Mouse (Mus musculus): Measurements from ENCODE around the gene 9130230L23Rik. TPM values are rescaled to one million over a fixed set of nuclear protein-coding genes. Genes with fewer than 3 reads are reported as not detected.

Gene 9130230L23Rik
- not detected in 2 replicates for total RNA-seq (2012; rRNA removed)
- under 1 TPM in 1 of 2 experiments, not detected in 1; 0.22 TPM for polyA plus RNA-seq (2012; ENCODE audit: insufficient read depth in 1 of 2, insufficient read length in 2 of 2, low read depth in 1 of 2, low replicate concordance in 2 of 2, missing spikeins in 1 of 2)

GRCm38 (mm10) chr5:66004134-66004925, at the start of gene 9130230L23Rik:
Gene 9130230L23Rik (minus strand): TSS chr5:66004285.
- Histone ChIP-seq H3K4me1 (ENCODE audit: control insufficient read depth in 1 of 2, insufficient read depth in 2 of 2, low read length in 2 of 2) (no peaks in the 10 kb centered on the region), H3K27me3 (ENCODE audit: control insufficient read depth in 1 of 2, insufficient read depth in 2 of 2, low read length in 2 of 2) (no peaks in the 10 kb centered on the region; a peak in 1 of 4 replicates), H3K4me3 (ENCODE audit: control insufficient read depth in 1 of 2, insufficient read depth in 1 of 2, low read depth in 2 of 2, low read length in 2 of 2) (no peak within 1 kb of the TSS), H3K79me2 (ENCODE audit: control insufficient read depth, insufficient read depth, low read length, poor library complexity) (no peaks in the 10 kb centered on the region), H3K9ac (ENCODE audit: control insufficient read depth, low read depth, low read length, poor library complexity, severe bottlenecking) (no peak within 1 kb of the TSS), H3K27ac (ENCODE audit: control insufficient read depth, low read depth, low read length) (no peak within 1 kb of the TSS), H3K9me3 (replicated peaks; ENCODE audit: insufficient read depth, low read length) (no peaks in the 10 kb centered on the region), H3K36me3 (ENCODE audit: control insufficient read depth in 1 of 2, insufficient read depth in 2 of 2, low read length in 2 of 2) (no peaks in the 10 kb centered on the region)
- DNase-seq (ENCODE audit: low read depth, low spot score) = no peak
- TF ChIP-seq MAZ (IDR thresholded peaks at IDR 0.05; ENCODE audit: low read depth, low read length) = no peak
- TF ChIP-seq NRF1 (IDR thresholded peaks at IDR 0.05; ENCODE audit: insufficient read depth, low read depth, low read length, poor library complexity, severe bottlenecking) = no peak

DNA sequence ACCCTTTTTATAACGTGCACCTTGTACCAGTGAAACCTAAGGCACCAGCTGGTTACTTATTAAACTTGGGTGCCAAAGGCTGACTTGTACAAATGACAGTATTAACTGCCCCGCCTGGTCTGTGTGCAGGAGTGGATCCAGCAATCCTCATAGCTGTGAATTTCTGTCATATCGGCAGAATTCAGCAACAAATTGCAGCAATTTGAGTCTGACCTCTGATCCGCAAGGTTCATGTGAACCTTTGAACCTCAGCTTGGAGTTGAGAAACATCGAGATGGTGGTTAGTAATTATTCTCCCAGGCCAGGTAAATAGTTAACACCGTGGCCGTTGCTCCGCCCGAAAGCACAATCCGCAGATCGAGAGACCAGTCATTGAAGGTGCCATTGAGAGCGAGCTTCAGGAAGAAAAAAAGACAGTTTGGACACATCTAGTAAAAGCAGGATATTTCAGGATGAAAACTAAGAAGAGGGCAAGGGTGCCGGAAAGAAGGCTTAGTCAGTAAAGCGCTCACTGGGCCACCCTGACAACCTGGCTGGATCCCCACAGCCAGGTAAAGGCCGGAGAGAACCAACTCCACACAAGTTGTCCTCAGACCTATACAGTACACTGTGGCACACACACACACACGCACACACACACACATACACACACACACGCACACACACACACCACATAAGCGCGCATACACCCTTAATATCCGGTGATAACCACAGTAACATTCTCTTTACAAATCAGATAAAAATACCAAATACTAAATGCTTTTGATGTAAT, 48.9 kb upstream of the 9130230L23Rik start:
- DNase-seq (ENCODE audit: low read depth, low spot score) = no peak
- H3K4me3 ChIP-seq (ENCODE audit: control insufficient read depth in 1 of 2, insufficient read depth in 1 of 2, low read depth in 2 of 2, low read length in 2 of 2) = no peak overlapping the region
- H3K9ac ChIP-seq (ENCODE audit: control insufficient read depth, low read depth, low read length, poor library complexity, severe bottlenecking) = no peak overlapping the region
- TF ChIP-seq EP300 (IDR thresholded peaks at IDR 0.05; ENCODE audit: low read depth in 1 of 2, low read length in 2 of 2) = no peak
- TF ChIP-seq POLR2A (IDR thresholded peaks at IDR 0.05; ENCODE audit: control insufficient read depth in 1 of 2, insufficient read depth in 1 of 2, low read depth in 1 of 2, low read length in 2 of 2, poor library complexity in 1 of 2) = no peak
- no peak for TF ChIP-seq CHD2 (IDR thresholded peaks at IDR 0.05; ENCODE audit: low read length)
- no peak for TF ChIP-seq TAL1 (IDR thresholded peaks at IDR 0.05; ENCODE audit: low read length)
- no peak for TF ChIP-seq TBP (IDR thresholded peaks at IDR 0.05; ENCODE audit: low read depth, low read length)
- TF ChIP-seq NELFE (IDR thresholded peaks at IDR 0.05; ENCODE audit: low read depth, low read length) = no peak
- H3K4me1 ChIP-seq (ENCODE audit: control insufficient read depth in 1 of 2, insufficient read depth in 2 of 2, low read length in 2 of 2) = no peaks in the 10 kb centered on the region
- no peaks in the 10 kb centered on the region for H3K79me2 ChIP-seq (ENCODE audit: control insufficient read depth, insufficient read depth, low read length, poor library complexity)
- H3K27ac ChIP-seq (ENCODE audit: control insufficient read depth, low read depth, low read length) = no peak overlapping the region
- H3K27me3 ChIP-seq (ENCODE audit: control insufficient read depth in 1 of 2, insufficient read depth in 2 of 2, low read length in 2 of 2) = no peaks in the 10 kb centered on the region; a peak in 1 of 4 replicates
- no peaks in the 10 kb centered on the region for H3K9me3 ChIP-seq (replicated peaks; ENCODE audit: insufficient read depth, low read length)
- no peaks in the 10 kb centered on the region for H3K36me3 ChIP-seq (ENCODE audit: control insufficient read depth in 1 of 2, insufficient read depth in 2 of 2, low read length in 2 of 2)

DNA sequence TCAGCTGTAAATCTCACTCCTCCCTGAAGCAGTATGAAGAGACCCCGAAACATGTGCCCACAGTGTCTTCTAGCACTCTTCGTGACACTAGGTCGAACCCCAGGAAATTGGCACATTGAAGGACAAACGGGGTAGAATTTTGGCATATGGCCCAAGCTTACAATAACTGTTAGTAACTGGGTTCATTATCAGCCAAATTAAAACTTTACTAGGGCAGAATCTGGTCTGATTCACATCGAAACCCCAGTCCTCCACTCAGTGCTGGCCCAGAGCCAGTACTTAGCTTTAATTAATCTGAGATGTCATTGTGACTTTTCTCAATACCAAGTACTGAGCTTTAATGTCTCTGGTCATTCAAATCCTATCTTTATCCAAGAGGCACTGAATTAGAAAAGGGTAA, 46.8 kb upstream of the 9130230L23Rik start:
- TF ChIP-seq BHLHE40 (IDR thresholded peaks at IDR 0.05; ENCODE audit: borderline replicate concordance, low read depth, low read length) (no peak), HCFC1 (IDR thresholded peaks at IDR 0.05; ENCODE audit: low read depth, low read length) (no peak), GATA1 (IDR thresholded peaks at IDR 0.05; ENCODE audit: low read depth, low read length) (no peak), MYB (IDR thresholded peaks at IDR 0.05; ENCODE audit: low read depth, low read length) (no peak), RCOR1 (IDR thresholded peaks at IDR 0.05; ENCODE audit: low read depth, low read length) (no peak), EP300 (IDR thresholded peaks at IDR 0.05; ENCODE audit: low read depth in 1 of 2, low read length in 2 of 2) (no peak), ETS1 (IDR thresholded peaks at IDR 0.05; ENCODE audit: low read depth, low read length) (no peak), SIN3A (IDR thresholded peaks at IDR 0.05; ENCODE audit: low read length) (no peak)
- H3K4me3 ChIP-seq (ENCODE audit: control insufficient read depth in 1 of 2, insufficient read depth in 1 of 2, low read depth in 2 of 2, low read length in 2 of 2) = no peak overlapping the region
- no peak overlapping the region for H3K9ac ChIP-seq (ENCODE audit: control insufficient read depth, low read depth, low read length, poor library complexity, severe bottlenecking)
- no peaks in the 10 kb centered on the region for H3K79me2 ChIP-seq (ENCODE audit: control insufficient read depth, insufficient read depth, low read length, poor library complexity)
- no peaks in the 10 kb centered on the region for H3K9me3 ChIP-seq (replicated peaks; ENCODE audit: insufficient read depth, low read length)
- no peaks in the 10 kb centered on the region for H3K4me1 ChIP-seq (ENCODE audit: control insufficient read depth in 1 of 2, insufficient read depth in 2 of 2, low read length in 2 of 2)
- no peaks in the 10 kb centered on the region; a peak in 1 of 4 replicates for H3K27me3 ChIP-seq (ENCODE audit: control insufficient read depth in 1 of 2, insufficient read depth in 2 of 2, low read length in 2 of 2)
- H3K36me3 ChIP-seq (ENCODE audit: control insufficient read depth in 1 of 2, insufficient read depth in 2 of 2, low read length in 2 of 2) = no peaks in the 10 kb centered on the region
- DNase-seq (ENCODE audit: low read depth, low spot score) = no peak
- H3K27ac ChIP-seq (ENCODE audit: control insufficient read depth, low read depth, low read length) = no peak overlapping the region

All from MEL (cell line).